Mouse (Mus musculus) c-Kit-positive CD71-positive TER-119-positive erythroid progenitor cells, embryonic 14.5 days (primary cell): ENCODE data around the gene Rab14.
A peak's percentile ranks its signal among the peaks of the same experiment; 100 is the strongest.

Experiments
- DNase-seq: peaks from one replicate; pipeline ENCODE4 v3.0.0-alpha.2; 2013; ENCODE audit warnings: low spot score

Rab14 gene

DNA sequence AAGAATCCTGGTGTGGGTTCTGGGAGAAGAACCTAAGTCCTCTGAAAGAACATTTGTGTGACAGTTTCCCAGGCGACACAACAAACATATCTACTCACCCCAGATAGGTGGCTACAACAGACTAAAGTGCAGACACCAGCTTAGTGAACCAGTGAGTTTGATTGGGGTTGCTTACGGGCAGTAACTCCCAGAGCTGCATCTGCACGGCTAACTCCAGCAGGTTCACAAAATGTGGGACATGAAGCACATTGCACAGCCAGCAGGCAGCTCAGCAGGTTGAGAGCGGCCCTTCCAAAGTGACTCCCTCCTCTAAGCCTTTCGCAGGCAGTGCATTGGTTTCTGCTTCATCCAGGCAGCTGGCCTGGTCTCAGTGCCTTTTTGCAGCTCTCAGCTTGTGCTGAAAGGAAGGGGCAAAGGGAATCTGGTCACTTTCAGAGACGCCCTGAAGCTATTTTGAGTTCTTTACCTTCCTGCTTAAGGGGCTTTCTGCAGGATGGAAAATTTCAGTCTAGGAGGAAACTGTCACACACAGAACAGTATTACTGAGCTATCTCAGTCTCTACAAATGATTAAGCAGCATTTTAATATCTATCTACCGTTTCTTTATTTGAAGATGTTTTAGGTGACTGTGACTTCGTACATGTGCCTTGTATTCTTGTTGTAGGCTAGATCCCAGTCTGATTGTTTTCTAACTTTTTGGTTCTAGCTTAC is 46.9 kb downstream of the Rab14 start:
- no peak for DNase-seq

DNA sequence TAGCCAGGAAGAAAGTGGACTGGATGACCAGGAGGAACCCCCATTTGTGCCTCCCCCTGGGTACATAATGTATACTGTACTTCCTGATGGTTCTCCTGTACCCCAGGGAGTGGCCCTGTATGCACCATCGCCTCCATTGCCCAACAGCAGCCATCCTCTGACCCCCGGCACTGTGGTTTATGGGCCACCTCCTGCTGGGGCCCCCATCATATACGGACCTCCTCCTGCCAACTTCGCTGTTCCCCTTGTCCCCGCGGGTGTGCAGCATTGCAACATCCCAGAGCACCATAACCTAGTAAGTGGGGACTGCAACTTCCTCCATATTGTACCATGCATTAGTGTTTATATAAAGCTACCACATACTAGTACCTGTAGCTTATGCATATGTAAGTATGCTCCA is 47.7 kb downstream of the Rab14 start:
- no peak for DNase-seq

DNA sequence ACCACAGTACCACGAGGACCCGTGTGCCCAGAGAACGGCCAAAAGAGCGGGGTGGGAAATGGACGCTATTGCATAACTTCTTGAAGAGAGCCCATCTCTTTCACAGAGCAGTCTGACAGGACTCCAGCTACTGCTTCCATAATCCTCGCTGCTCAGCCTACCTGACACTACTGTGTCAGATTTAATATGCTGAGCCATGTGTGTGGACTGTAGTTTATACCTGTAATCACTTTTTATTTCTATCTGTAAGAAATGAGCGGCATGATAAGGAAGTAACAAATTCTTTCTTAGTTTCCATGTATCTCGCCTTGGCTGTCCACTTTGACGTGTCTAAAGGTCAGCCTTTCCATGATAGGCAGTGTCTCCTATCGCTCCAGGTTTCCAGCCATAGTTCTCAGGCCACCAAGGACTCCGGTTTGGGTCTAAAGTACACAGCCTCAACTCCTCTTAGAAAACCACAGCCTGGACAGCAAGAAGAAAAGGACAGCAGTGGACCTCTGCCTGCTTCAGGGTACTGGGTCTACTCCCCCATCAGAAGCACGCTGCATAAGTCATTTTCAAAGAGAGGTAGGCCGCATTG is 49.5 kb downstream of the Rab14 start:
- DNase-seq: no peak

DNA sequence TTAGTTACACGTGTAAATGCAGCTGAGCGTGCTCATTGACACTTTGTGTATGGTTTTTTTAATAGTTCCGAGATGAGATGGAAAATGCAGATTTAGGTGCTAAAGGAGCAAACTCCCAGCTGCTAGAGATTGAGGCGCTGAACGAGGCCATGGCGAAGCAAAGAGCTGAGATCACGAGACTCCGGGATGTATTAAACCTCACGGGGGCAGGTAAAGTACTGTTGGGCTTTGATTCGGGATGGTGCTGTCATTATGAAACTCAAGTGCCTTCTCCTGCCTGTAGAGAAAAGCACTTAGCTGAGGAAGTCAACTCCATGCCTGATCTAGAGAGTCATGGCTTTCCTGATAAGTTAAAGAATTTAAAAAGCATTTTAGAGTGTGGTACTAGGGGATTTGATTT is 52.1 kb downstream of the Rab14 start:
- no peak for DNase-seq

DNA sequence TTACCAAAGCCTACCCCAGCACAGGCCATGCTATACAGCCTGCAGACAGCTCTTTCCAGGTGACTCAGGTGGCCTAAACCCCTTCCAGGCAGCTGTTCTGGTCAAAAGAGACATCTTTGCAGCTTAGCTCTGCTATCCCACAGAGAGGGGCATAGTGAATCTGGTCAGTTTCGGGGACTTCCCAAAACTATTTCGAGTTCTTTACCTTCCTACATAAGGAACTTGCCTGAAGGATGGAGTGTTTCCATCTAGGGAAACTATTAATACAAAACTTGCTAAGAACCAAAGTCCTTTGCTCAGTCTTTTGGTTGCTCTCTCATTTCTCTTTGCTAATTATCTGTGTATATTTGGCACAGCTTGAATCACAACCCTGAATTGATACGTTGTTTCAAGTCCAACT is 59.2 kb downstream of the Rab14 start:
- no peak for DNase-seq

DNA sequence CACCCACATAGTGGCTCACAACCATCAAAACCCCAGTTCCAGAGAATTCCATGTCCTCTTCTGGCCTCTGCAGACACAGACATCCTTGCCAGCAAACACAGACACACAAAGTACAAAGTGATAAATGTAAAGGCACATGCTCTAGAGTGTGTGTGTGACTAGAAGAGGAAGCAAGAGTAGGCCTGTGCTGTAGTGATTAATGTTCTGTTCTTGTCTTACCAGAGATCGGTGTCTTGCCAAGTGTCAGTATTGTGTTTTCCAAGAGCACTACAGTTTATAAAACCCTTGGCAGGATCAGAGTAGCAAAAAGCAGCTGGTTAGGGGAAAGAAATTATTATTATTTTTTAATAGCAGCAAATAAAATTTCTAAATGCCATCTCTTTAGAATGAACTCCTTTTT is 62.3 kb downstream of the Rab14 start:
- DNase-seq: no peak

DNA sequence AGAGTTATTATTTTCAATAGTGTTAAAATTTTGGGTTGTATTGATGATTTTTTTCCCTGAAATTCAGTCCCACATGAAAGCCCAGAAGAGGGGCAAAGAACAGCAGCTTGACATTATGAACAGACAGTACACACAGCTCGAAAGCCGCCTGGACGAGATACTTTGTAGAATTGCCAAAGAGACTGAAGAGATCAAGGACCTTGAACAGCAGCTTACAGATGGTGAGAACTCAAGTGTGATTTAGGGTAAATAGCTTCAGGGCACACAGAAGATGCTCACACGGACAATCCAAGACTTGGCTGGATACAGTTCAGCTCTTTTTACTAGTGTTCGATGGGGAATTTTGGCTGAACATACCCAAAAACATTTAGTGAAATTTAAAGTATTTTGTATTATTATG is 67.0 kb downstream of the Rab14 start:
- DNase-seq: no peak

DNA sequence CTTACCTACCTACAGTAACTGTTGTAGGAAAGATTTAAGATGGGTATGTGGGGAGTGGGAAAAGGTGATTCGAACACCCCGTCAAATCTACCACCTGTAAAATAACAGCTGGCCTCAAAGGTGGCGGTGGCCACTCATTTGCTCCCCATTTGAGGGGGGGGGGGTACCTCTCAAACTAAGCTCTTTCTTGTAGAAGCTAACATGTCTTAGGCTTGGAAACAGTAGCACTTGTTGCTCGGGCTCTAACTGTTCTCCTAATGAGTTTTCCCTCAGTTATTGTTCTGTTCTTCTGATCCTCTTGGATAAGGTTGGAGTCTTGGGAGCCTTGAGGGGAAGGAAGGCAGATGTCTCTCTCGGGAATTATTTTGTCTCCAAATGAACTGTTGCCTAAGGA is 68.3 kb downstream of the Rab14 start:
- peak; percentile 8 for DNase-seq

DNA sequence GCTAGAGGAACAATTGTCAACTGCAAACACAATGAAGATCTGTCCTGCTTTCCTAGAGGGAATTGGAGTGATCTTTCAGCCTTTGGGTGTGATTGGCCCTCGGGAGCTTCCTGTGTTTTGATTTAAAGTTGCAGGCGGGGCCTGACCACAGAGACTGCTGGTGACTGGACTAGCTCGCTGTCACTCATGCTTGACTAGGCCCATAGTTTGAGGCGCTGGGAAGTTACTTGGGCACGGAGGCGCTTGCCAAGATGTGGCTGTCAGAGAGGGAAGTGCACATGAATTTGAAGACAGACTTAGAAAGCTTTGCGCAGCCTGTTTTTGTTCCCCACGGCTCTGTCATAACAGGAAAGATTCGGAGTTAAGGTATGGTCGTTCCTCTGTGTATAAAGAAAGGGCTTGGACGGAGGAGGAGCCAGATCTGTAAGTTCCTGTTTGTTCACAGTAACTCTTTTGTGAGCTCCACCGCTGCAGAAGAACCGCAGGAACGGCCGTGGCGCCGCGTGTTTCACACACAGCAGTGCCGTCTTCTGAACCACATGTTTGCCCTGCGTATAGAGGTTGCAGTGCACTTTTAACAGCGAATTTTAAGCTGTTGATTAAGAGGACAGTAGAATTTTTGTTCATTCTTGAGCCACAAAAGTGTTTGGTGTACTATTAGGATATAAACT is 68.8 kb downstream of the Rab14 start:
- DNase-seq: peak; percentile 93

DNA sequence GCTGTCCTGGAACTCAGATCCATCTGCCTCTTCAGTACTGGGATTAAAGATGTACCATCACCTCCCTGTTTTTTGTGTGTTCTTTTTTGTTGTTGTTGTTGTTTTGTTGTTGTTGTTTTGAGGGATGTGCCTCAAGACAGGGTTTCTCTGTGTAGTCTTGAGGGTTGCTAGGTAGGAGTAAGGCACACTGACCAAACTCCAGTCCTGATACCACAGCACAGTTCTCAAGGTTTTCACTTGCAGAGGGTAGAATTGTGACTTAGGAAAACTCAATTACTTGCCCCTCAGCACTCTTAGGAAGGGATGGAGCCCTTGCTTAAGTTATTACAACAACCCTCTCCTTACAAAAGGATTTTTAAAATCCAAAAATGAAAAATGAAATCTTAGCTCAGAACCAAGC is 69.4 kb downstream of the Rab14 start:
- no peak for DNase-seq
